ENCODE assay signal across 17 mouse cellular contexts in the genomic region with DNA sequence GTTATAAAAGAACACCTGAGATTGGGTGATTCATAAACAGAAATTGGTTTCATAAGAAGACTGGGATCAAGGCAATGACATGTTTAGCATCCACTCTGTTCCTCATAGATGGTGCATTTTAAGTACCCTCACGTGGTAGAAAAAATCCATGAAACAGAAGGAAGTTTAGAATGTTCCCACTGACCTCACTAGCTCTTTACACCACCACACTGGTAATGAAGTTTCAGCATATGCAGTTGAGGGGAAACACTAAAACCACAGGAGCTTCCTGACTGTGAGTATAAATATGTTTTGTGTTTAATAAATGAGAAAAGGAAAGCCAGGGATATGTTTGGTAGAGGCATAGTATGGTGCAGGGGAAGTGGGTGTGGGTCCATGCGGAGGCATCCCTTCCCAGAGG.
A peak's percentile ranks its signal among the peaks of the same experiment; 100 is the strongest.
DNase-seq lines count a peak whose midpoint lies in the region; ATAC-seq lines count a peak whose summit lies in the region.
"Had no signal": no experiment of that assay in that cellular context is flagged by ENCODE, and none has a peak within 500 bp of the region (broad histone marks: within the 10 kb centered on the region; RNA-seq: fewer than 3 reads in every experiment).

No protein-coding gene starts in this region.

- peak; percentile 77 for ATAC-seq in granulocyte monocyte progenitor cell, adult 5-6 weeks (replicated peaks; ENCODE audit: poor library complexity, severe bottlenecking)
- ATAC-seq in megakaryocyte progenitor cell, adult 5-6 weeks (replicated peaks; ENCODE audit: poor library complexity): peak; percentile 84
- ATAC-seq: forebrain, embryonic 13.5 days; forebrain, embryonic 15.5 days; forebrain, postnatal 0 days had no signal

- DNase-seq in 416B (ENCODE audit: low read depth): peak; percentile 8
- DNase-seq in kidney, adult 11 months: no peak
- DNase-seq in yolk sac, embryonic 10.5 days (ENCODE audit: low spot score): no peak
- DNase-seq: adrenal gland, adult 2 months; adrenal gland, postnatal 10 days; adrenal gland, postnatal 25 days; cerebellum, adult 11 months; cerebellum, adult 18-20 months; cerebellum, adult 8-10 months; cerebellum, adult 9-11 months; cerebellum, postnatal 14 days; cerebellum, postnatal 36 days; forebrain, postnatal 0 days had no signal
